Mouse (Mus musculus): ENCODE measurements around the gene Tesmin. TPM values are rescaled to one million over a fixed set of nuclear protein-coding genes. Genes with fewer than 3 reads are reported as not detected.

The Tesmin gene
- 0.22 and 0.39 TPM in 2 replicates for polyA plus RNA-seq (2012; rRNA removed; ENCODE audit: low replicate concordance)

DNA sequence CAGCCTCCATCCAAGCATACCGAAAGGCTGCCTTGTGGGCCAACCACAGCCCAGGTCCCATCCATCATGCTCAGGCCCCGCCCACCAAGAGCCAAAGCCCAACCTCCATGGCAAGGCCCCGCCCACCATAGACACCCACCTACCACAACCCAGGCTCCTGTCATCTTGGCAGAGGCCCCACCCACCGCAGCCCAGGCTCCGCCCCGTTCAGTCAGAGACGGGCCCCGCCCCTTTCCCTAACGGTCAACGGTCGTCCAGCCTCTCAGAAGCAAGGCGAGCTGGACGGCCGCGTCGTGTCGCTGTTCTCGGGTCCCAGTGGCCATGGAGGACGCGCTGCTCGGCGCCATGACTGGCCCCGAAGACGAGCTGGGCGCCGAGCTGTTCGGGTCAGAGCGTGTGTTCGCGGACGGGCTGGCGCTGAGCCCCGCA, at the start of gene Tesmin:
Tesmin (plus strand) TSS at position 229 of the 429 bp plus-strand sequence.

DNA sequence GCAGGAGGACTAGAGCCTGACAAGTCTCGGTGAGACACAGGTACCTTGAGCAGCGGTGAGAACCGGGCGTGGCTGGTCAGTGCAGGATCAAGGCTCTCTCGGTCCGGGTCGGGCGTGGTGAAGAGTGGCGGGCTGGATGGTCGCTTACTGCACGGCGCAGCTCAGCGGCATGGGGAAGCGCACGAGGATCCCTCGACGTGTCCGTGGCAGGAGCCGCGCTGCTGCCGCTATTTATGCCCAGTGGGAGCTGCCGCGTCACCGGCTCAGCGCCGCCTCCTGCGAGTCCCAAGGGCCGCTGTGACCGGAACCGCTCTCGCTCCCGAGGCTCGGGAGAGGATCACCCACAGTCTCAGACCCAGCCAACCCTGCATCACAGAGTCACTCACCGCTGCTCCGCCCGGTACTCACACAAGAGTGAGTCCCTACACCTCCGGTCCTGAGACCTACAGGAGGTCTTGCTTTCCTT, 25.6 kb downstream of the Tesmin start, which contains the start of gene Gal:
Gal (minus strand) TSS at position 277 of the 466 bp plus-strand sequence.

Other genes starting within 250 kb of the Tesmin start
- gene Mrpl21, start 106.0 kb upstream of the Tesmin start, polyA plus RNA-seq (2012; rRNA removed; ENCODE audit: low replicate concordance): 40.8 and 51.5 TPM in 2 replicates
- gene Ighmbp2, start 105.8 kb upstream of the Tesmin start, polyA plus RNA-seq (2012; rRNA removed; ENCODE audit: low replicate concordance): 6.1 and 9.9 TPM in 2 replicates
- 61.0 and 88.3 TPM in 2 replicates for gene Cpt1a, start 66.5 kb upstream of the Tesmin start, polyA plus RNA-seq (2012; rRNA removed; ENCODE audit: low replicate concordance)
- gene Gal, start 25.7 kb downstream of the Tesmin start, polyA plus RNA-seq (2012; rRNA removed; ENCODE audit: low replicate concordance): 0.20 and 0.40 TPM in 2 replicates
- gene Ppp6r3, start 186.9 kb downstream of the Tesmin start, polyA plus RNA-seq (2012; rRNA removed; ENCODE audit: low replicate concordance): 38.6 and 68.7 TPM in 2 replicates